Mouse (Mus musculus): Measurements from ENCODE around the gene Hdac9. TPM values are rescaled to one million over a fixed set of nuclear protein-coding genes. Genes with fewer than 3 reads are reported as not detected.

Gene Hdac9
- total and polyA plus RNA-seq, 2 experiments from 2014 or later = 15.6 to 15.7 TPM

DNA sequence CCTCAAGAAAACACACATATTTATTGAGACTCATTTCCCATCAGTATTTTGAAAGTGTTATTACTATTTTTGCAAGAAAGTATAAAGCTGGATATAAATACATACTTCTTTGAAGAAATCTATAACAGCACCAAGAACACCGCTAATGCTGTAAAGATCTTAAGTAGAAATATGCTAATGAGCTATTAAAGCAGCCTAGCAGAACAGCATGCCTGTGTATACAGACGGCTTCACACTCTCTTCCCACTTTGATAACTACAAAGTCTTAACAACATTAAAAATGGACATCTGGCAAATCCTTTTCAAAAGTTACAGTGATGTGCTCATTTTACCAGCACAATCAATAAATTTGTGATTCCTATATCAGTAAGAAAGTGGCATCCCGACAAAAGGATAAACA lies 88.2 kb downstream of the Hdac9 start:
- no peak for DNase-seq (ENCODE audit: low spot score)
- WGBS = 73% methylated on average over 3 of the region's 3 CpGs
- TF ChIP-seq CTCF (IDR thresholded peaks at IDR 0.05; ENCODE audit: low read depth) (no peak), EP300 (IDR thresholded peaks at IDR 0.05; ENCODE audit: low read depth) (no peak)

DNA sequence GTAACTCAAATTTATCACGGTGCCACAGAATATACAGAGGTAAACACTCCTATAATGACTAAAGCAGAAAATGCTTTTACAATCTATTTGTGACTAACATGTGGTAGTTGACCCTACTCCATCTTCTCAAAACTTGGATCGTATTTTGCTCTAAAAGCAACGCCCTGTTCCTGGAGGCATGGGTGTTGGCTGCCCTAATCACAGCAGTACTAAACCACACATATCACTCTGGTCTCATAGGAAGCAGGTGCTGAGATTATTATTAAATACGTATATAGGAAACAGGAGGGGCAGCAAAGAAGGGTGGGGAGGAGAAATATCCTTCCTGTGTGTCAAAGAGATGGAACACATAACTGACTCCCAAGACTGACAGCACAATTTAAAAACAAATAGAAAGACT lies 90.0 kb downstream of the Hdac9 start:
- Histone ChIP-seq H3K4me3 (ENCODE audit: low read depth, low read length) (no peak overlapping the region), H3K4me1 (ENCODE audit: control insufficient read depth, insufficient read depth) (no peaks in the 10 kb centered on the region), H3K27me3 (ENCODE audit: control insufficient read depth, insufficient read depth, low read length) (no peaks in the 10 kb centered on the region), H3K4me2 (ENCODE audit: low read depth, low read length) (no peak overlapping the region), H3K27ac (ENCODE audit: low read depth) (no peak overlapping the region), H3K9me3 (replicated peaks; ENCODE audit: control insufficient read depth, low read length) (no peaks in the 10 kb centered on the region), H3K36me3 (replicated peaks; ENCODE audit: control insufficient read depth, insufficient read depth, low read length) (no peaks in the 10 kb centered on the region), H3K9ac (replicated peaks; ENCODE audit: low read depth, low read length) (no peak overlapping the region)
- peak; percentile 71; the same call in 1 of the 2 replicates for TF ChIP-seq EP300 (IDR thresholded peaks at IDR 0.05; ENCODE audit: low read depth)
- TF ChIP-seq CTCF (IDR thresholded peaks at IDR 0.05; ENCODE audit: low read depth) = no peak
- DNase-seq (ENCODE audit: low spot score) (no peak), ATAC-seq (ENCODE audit: insufficient read depth, low read depth) (peak; percentile 41; the same call in 1 of the 2 replicates)
- 70% methylated on average over 4 of the region's 4 CpGs for WGBS

More for the DNA sequence above, 88.2 kb downstream of the Hdac9 start:
- Histone ChIP-seq H3K9me3 (replicated peaks; ENCODE audit: control insufficient read depth, low read length) (no peaks in the 10 kb centered on the region), H3K4me1 (ENCODE audit: control insufficient read depth, insufficient read depth) (no peaks in the 10 kb centered on the region), H3K36me3 (replicated peaks; ENCODE audit: control insufficient read depth, insufficient read depth, low read length) (no peaks in the 10 kb centered on the region), H3K27me3 (ENCODE audit: control insufficient read depth, insufficient read depth, low read length) (no peaks in the 10 kb centered on the region), H3K4me2 (ENCODE audit: low read depth, low read length) (no peak overlapping the region), H3K9ac (replicated peaks; ENCODE audit: low read depth, low read length) (no peak overlapping the region), H3K27ac (ENCODE audit: low read depth) (no peak overlapping the region), H3K4me3 (ENCODE audit: low read depth, low read length) (no peak overlapping the region)
- ATAC-seq (ENCODE audit: insufficient read depth, low read depth) = no peak

GRCm38 (mm10) chr12:34820229-34820628 lies 96.7 kb downstream of the Hdac9 start:
- TF ChIP-seq EP300 (IDR thresholded peaks at IDR 0.05; ENCODE audit: low read depth) (no peak), CTCF (IDR thresholded peaks at IDR 0.05; ENCODE audit: low read depth) (no peak)
- ATAC-seq (ENCODE audit: insufficient read depth, low read depth) (no peak), DNase-seq (ENCODE audit: low spot score) (no peak)
- Histone ChIP-seq H3K36me3 (replicated peaks; ENCODE audit: control insufficient read depth, insufficient read depth, low read length) (no peaks in the 10 kb centered on the region), H3K4me1 (ENCODE audit: control insufficient read depth, insufficient read depth) (no peaks in the 10 kb centered on the region), H3K27me3 (ENCODE audit: control insufficient read depth, insufficient read depth, low read length) (no peaks in the 10 kb centered on the region), H3K9me3 (replicated peaks; ENCODE audit: control insufficient read depth, low read length) (no peaks in the 10 kb centered on the region), H3K4me3 (ENCODE audit: low read depth, low read length) (no peak overlapping the region), H3K9ac (replicated peaks; ENCODE audit: low read depth, low read length) (no peak overlapping the region), H3K27ac (ENCODE audit: low read depth) (no peak overlapping the region), H3K4me2 (ENCODE audit: low read depth, low read length) (no peak overlapping the region)
- 53% methylated on average over 6 of the region's 6 CpGs for WGBS

- Histone ChIP-seq H3K4me3 (ENCODE audit: low read depth, low read length) (no peak overlapping the region), H3K4me2 (ENCODE audit: low read depth, low read length) (no peak overlapping the region), H3K9me3 (replicated peaks; ENCODE audit: control insufficient read depth, low read length) (no peaks in the 10 kb centered on the region), H3K9ac (replicated peaks; ENCODE audit: low read depth, low read length) (no peak overlapping the region), H3K27me3 (ENCODE audit: control insufficient read depth, insufficient read depth, low read length) (no peaks in the 10 kb centered on the region), H3K36me3 (replicated peaks; ENCODE audit: control insufficient read depth, insufficient read depth, low read length) (no peaks in the 10 kb centered on the region), H3K27ac (ENCODE audit: low read depth) (no peak overlapping the region), H3K4me1 (ENCODE audit: control insufficient read depth, insufficient read depth) (no peaks in the 10 kb centered on the region)
- no peak for TF ChIP-seq CTCF (IDR thresholded peaks at IDR 0.05; ENCODE audit: low read depth)
- TF ChIP-seq EP300 (IDR thresholded peaks at IDR 0.05; ENCODE audit: low read depth) = no peak
- WGBS = 48% methylated on average over 10 of the region's 10 CpGs
- DNase-seq (ENCODE audit: low spot score) (no peak), ATAC-seq (ENCODE audit: insufficient read depth, low read depth) (no peak)
These were observed 105.0 kb downstream of the Hdac9 start for GRCm38 (mm10) chr12:34811673-34812613.

GRCm38 (mm10) chr12:34810221-34810620 lies 106.7 kb downstream of the Hdac9 start:
- Histone ChIP-seq H3K27ac (ENCODE audit: low read depth) (no peak overlapping the region), H3K9ac (replicated peaks; ENCODE audit: low read depth, low read length) (no peak overlapping the region), H3K4me1 (ENCODE audit: control insufficient read depth, insufficient read depth) (no peaks in the 10 kb centered on the region), H3K27me3 (ENCODE audit: control insufficient read depth, insufficient read depth, low read length) (no peaks in the 10 kb centered on the region), H3K4me3 (ENCODE audit: low read depth, low read length) (no peak overlapping the region), H3K36me3 (replicated peaks; ENCODE audit: control insufficient read depth, insufficient read depth, low read length) (no peaks in the 10 kb centered on the region), H3K4me2 (ENCODE audit: low read depth, low read length) (no peak overlapping the region), H3K9me3 (replicated peaks; ENCODE audit: control insufficient read depth, low read length) (no peaks in the 10 kb centered on the region)
- no peak for ATAC-seq (ENCODE audit: insufficient read depth, low read depth)
- TF ChIP-seq EP300 (IDR thresholded peaks at IDR 0.05; ENCODE audit: low read depth) (no peak), CTCF (IDR thresholded peaks at IDR 0.05; ENCODE audit: low read depth) (no peak)
- no peak for DNase-seq (ENCODE audit: low spot score)
- WGBS = 72% methylated on average over 2 of the region's 2 CpGs
